Mouse (Mus musculus): ENCODE results near the gene Fam168b.

Gene Fam168b

DNA sequence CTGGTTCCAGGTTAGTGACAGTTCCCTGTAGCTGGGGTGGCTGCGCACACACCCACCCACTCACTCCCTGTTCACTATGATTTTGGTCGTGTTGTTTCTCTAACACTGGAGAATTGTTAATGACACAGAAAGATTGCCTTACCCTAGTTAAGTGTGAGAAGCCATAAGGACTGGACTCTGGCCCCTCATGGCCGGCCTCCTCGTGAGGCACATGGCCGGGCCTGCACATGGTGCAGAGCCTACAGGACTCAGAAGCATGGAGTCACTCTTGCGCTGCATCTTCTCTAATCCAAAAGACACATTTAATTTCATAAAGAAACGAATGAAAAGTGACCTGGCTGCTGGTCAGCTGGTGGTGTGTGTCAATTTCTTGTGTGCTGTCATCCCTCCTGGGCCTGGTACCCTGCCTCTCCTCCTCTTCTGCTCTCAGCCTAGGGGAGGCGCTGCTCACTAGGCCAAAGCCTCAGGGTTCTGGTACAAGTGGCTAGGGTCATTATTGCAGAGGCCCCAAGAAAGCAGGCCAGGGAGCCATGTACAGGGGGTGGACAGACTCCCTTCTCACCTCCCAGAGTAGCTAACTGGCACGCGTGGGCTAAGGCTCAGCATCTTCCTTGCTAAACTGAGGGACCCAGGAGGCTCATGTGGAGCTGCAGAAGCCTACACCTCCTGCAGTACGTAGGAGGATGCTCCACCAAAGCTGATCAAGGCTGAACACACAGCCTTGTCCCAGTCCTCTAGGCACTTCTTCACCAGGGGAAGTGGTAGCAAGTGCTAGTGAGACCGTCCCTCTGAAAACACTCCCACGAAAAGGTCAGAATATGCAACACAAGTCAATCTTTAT lies 30.2 kb downstream of the Fam168b start:
- DNase-seq (ENCODE audit: low read depth, low spot score), result no peak

DNA sequence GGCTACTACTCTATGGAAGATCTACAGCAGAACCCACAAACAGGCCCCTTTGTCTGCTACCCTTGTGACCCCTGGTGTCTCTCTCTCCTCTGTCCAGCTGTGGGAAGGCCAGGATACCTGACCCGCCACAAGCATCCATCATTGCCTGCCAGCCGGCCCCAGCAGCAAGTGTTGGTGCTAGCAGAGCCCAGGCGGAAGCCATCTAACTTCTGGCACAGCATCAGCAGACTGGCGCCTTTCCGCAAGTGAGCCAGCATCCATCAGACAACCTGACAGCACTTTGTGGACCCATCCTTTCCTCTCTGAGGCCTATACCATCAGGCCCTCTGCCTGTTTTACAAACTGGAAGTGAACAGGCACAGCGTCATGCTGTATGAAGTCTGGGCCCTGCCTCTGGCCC lies 31.3 kb downstream of the Fam168b start:
- DNase-seq (ENCODE audit: low read depth, low spot score), result no peak

DNA sequence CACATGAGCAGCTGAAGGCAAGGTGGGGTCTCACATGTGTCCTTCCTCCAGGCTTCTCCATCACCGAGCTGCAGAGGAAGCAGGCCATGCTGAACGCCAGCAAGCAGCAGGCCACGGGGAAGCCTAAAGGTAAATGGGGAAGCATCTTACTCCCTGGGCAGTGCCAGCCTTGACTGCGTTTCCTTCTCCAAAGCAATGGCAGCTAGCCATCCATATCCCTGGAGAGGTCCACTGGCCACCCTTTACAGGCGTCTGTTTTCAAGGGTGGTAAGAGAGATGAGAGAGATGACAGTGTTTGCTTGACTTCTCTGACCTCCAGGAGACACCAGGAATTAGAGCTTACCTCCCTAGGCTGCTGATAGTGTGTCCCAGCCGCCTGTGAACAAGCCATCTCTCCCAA lies 31.8 kb downstream of the Fam168b start:
- DNase-seq (ENCODE audit: low read depth, low spot score), result no peak

DNA sequence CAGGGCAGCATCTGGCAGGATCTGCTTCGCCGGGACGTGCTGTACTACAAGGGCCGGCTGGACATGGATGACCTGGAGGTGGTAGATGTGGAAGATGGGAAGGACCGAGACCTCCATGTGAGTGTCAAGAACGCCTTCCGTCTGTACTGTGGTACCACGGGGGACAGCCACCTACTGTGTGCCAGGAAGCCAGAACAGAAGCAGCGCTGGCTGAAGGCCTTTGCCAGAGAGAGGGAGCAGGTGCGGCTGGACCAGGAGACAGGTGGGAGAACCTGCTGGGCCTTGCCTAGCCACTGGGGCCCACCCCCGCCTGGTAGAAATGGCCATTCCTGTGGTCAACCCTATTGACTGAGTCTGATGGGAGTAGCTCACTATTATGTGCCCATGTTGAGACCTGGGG lies 32.6 kb downstream of the Fam168b start:
- DNase-seq (ENCODE audit: low read depth, low spot score), result no peak

DNA sequence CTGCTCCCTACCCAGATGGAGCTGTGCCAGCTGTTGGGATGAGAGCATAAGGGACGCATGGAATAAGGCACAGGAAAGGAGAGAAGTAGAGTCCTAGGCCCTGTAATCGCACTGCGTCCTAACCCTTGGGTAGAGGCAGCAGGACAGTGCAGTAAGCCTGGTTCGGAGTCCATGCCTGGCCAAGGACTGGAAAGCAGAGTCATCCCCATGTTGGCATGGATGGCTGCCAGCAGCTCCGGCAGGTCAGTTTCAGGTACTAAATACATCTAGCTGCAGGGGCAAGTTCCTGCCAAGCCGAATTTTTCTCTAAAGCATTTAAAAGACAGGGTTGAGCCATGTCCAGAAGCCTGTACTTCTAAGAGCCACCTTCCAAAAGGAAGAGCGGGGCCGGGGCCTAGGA lies 34.4 kb downstream of the Fam168b start:
- no peak for DNase-seq (ENCODE audit: low read depth, low spot score)

DNA sequence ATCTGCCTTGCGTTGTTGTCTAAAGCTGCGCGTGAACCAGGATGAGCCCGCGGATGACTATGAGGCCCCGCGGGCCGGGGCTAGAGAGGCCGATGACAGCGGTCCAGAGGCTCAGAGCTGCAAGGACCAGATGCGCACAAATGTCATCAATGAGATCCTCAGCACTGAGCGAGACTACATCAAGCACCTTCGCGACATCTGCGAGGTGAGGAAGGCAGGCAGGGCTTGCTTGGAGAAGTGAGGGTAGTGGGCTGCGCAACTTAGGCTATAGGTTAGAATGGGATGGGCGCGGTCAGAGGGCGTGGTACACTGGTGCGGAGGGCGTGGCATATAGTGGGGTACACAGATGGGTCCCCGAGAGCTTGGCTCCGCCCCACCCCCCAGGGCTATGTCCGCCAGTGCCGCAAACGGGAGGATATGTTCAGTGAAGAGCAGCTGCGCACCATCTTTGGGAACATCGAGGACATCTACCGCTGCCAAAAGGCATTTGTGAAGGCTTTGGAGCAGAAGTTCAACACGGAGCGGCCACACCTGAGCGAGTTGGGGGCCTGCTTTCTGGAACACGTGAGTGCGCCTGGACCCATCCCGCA lies 36.8 kb downstream of the Fam168b start:
- DNase-seq (ENCODE audit: low read depth, low spot score), result no peak

DNA sequence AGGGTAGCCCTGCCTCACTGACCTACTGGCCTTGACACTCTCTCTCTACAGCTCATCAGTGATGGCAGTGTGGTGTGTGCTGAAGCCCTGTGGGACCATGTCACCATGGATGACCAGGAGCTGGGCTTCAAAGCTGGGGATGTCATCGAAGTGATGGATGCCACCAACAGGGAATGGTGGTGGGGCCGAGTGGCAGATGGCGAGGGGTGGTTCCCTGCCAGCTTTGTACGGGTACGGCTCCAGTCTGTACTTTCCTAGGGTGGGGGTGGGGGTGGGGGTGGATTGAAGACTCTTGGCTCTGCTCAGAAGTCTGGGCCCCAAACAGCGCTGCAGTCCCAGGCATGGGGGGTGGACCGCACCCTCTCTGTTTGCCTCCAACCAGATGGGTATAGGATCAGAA lies 38.0 kb downstream of the Fam168b start:
- DNase-seq (ENCODE audit: low read depth, low spot score), result no peak

DNA sequence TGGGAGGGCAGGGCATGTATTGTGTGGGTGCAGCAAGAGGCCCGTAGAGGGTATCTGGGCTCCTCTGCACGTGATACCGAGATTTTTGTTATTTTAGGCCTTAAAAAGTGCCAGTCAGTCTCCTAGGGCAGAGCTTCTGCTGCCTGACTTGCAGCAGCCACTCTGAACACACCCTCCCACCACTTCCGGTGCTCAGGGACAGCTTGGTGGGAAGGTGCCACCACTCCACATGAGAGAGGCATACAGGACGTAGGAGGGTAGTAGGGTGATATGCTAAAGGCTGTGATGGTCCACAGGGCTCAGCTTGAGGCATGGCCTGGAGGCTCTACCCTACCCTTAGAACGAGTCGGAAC lies 40.6 kb downstream of the Fam168b start:
- no peak for DNase-seq (ENCODE audit: low read depth, low spot score)

DNA sequence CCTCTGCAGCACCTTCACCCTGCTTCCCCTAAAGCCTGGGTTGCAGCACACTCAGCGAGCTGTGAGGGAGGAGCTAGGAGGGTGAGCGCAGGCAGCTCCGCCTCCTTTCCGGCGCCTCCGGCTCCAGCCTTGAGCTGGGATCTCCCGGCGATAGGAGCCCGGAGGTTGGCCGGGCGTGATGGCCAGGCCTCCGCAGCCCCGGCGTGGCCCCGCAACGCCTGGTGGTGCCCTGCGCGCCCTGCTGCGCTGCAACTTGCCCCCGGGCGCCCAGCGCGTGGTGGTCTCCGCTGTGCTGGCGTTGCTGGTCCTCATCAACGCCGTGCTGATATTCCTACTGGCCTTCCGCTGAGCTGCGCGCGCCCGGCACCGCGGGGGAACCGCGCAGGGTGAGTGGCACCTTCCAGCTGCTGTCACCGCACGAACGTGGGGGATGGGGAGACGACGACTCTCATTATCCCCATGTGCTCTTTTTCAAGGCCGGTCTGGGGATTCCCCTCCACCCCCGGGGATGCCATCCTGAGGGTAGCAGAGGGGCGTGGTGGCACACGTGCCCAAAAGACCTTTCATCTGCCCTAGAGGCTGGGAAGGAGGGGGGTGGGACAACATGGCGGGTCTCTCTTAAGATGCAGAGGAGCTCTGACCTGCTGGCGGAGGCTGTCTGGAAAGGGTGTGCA lies 41.1 kb downstream of the Fam168b start:
- no peak for DNase-seq (ENCODE audit: low read depth, low spot score)

DNA sequence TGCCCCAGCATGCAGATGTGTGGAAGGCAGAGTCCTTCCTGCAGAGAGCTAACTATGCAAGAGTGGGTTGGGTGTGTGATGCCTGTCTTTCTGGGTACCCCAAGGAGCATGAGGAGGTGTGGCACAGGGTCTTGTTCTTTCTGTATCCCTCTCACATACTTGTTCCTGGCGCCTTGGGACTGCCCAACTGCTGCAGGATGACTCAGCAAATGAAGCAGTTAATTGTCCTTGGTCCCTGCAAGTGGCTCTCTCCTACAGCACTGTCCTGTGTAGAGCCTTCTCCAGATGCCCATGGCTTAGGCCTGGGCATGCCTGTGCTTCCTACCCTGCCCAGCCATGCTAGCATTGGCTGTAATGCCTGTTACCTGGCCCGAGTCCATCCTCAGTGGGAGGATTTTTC lies 43.7 kb downstream of the Fam168b start:
- no peak for DNase-seq (ENCODE audit: low read depth, low spot score)

DNA sequence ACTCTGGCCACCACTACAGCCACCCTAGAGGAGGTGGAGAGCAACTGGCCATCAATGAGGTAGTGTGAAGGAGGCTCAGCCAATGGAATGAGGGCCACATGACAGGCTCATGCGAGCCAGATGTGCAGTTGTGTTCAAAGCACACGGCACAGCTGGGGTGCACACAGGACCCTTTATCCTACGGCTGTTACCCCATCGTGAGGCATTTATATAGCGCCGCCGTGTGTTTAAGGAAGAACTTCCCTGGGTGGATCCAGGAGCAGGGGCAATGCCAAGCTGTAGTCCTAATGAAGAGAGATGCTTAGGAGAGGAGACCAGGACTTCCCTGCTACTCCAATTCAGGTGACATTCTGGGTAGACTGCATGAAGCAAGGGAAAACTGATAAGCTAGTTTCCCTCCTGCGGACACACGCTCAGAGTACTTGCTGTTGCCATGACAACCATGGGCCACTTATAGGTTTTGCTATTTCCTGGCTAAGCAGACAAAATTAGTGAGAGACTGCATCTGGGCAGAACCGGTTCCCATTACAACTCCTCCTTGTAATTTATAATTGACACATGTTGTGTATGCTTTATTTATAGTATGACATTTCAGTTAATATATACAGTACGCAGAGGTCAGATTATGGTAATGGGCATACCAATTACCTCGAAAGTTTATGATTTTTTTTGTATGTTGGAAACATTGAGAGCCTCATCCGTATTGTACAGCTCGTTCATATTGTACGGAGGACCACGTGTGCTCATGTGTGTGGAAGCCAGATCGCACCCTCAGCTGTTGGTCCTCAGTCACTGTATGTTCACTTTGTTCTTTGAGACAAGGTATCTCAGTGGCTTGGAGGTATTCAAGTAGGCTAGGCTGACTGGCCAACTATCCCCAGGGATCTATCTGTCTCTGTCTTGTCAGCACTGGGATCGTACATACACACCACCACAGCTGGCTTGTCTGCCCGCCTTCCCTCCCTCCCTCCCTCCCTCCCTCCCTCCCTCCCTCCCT lies 49.3 kb downstream of the Fam168b start:
- no peak for DNase-seq (ENCODE audit: low read depth, low spot score)

DNA sequence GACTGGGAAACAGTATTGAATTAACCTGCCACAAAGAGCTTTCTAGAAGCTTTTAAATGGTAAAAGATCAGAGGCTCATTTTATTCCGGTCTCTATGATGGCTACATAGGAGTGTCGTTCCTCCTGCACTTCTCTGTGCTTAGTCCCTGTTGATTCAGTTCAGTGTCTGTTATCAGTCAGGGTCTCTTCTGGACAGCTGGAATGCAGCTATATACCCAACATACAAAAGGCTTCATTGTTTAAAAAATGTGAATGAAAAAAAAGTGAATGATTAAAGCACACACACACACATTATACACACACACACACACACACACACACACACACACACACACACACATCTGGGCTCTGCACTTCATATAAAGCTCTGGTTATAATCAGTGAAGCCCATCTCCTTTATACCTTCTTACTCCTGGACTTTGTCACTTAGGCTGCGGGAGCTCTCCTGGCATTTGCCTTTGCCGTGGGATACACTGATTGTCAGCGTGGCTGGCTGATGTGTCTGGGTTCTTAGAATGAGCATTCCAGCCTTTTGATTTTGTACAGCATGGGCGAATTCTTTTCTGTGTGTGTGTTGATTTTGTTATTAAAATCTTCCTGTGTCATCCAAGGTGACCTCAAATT lies 59.2 kb downstream of the Fam168b start:
- DNase-seq (ENCODE audit: low read depth, low spot score), result no peak

DNA sequence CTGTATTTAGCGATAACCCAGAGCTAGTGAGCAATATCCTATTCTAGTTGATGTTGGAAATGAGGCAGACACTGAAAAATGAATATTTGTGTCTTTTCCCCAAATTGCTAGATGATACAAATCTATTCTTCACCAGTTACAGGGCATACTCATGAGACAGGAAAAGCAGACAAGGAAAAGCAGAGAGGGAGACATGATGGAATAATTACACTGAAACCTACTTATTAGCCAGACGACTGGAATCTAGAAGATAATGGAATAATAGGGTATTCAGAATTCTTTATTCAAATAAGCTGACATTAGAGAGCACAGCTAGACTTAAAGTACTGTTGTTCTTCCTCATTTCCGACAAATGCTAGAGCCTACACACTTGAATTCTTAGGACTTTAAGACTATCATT lies 67.0 kb downstream of the Fam168b start:
- DNase-seq (ENCODE audit: low read depth, low spot score), result no peak

DNA sequence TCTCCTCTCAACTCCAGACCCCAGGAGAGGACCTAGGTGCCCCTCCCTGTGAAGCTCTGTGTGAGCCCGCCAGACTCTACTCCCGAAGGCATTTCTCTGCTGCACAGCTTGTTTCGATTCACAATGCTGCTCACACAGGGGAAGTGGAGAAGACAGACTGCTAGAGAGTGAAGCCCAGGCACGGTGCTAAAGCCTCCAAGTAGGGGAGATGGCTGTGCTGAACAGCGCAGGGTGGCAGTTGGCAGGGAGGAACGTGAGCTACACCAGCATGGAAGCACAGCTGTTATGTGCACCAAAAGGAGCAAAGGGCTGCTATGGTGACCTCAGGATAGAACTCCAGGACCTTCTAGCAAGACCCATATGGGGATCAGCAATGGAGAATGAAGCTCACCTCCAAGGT lies 74.0 kb downstream of the Fam168b start:
- no peak for DNase-seq (ENCODE audit: low read depth, low spot score)

DNA sequence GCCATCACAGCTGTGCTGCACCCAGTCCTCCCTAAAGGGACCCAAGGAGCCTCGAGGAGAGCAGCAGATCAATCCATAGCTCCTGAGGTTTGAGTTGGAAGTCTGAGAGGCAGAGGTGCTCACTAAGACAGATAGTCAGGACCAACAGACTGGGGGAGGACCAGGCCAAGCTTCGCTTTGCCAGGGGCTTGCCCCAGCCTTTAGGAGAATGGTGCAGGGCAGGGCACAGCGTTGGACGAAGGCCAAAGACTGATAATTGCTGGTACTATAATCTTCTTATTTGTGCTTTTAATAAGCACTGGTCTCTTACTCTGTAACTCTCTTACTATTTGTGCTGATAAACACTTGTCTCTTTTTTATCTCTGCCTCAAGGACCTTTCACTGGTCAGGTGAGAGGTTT lies 75.0 kb downstream of the Fam168b start:
- no peak for DNase-seq (ENCODE audit: low read depth, low spot score)

DNA sequence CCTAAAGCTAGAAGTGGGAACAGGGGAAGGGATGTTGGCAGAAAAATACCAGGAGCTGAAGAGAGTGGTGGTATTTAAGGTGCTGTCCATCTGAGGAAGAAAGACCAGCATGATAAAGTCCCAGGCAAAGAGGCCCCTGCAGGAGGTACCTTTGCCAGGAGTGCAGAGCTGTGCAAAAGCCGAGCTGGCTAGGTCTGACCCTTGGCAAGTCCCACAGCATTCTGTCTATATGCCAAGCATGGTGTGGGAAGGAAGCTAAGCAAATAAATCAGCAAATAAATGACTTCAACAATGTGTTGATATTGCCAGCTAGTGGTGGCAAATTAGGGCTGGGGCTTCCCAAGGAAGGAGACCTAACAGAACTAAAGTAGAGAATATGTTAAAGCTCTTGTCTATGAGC lies 76.0 kb downstream of the Fam168b start:
- DNase-seq (ENCODE audit: low read depth, low spot score), result no peak

Measured in retina, adult 2 months (tissue).